Mouse (Mus musculus): ENCODE results near the gene Ccnd3.

The Ccnd3 gene

GRCm38 (mm10) chr17:47626031-47626430 lies 121.2 kb downstream of the Ccnd3 start:
- no peak for DNase-seq

- DNase-seq = no peak
Measured at GRCm38 (mm10) chr17:47627791-47628190, 122.9 kb downstream of the Ccnd3 start.

- DNase-seq = peak; percentile 98
Measured at GRCm38 (mm10) chr17:47628851-47629676, 124.2 kb downstream of the Ccnd3 start.

DNA sequence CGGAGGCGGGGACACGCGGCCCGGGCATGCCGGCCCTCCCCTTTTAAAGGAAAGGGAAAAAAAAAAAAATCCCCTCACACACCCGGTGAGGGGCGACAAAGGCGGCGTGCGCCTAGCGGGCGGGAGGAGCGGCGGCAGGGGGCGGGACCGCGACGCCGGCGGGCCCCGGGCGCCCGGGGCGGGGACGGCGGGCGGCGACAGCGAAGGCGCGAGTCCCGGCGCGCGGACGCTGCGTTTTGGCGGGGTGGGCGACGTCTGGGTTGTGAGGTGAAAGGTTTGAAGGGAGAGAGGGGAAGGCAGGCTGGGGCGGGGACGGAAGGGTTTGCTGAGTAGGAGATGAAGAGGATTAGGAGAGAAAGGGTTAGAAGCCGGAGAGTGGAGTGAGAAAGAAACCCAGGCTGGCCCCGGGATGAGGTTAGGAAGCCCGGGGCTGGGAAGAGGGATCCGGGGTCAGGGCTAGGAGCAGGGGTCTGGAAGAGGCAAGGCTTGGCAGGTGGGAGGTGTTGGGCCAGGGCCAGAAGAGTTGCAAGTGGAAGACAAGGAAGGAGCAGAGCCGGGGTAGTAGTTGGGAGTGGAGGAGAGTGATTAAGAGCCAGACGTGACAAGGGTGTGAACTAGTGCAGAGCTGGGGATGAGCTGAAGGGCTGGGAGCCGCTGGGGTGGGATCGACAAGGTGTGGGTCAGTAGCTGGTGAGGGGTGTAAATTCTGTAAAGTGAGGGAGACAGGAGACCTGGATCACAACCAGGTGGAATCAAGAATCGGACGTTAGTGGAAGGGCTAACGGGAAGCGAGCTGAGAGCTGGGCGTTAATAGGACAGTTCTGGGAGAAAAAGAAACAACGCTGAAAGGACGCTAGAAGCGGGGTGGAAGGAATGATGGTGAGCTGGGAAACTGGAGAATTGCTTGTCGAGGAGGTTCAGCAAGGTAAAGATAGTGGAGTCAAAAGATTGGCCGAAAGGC lies 125.1 kb downstream of the Ccnd3 start:
- DNase-seq = peak; percentile 83

- DNase-seq = no peak
Measured at GRCm38 (mm10) chr17:47630678-47631065, 125.8 kb downstream of the Ccnd3 start, which contains the start of gene Usp49. Usp49 (plus strand) TSS chr17:47630690.

- DNase-seq = no peak
Measured at GRCm38 (mm10) chr17:47632181-47632840, 127.5 kb downstream of the Ccnd3 start.

GRCm38 (mm10) chr17:47633999-47634770 lies 129.3 kb downstream of the Ccnd3 start:
- no peak for DNase-seq

DNA sequence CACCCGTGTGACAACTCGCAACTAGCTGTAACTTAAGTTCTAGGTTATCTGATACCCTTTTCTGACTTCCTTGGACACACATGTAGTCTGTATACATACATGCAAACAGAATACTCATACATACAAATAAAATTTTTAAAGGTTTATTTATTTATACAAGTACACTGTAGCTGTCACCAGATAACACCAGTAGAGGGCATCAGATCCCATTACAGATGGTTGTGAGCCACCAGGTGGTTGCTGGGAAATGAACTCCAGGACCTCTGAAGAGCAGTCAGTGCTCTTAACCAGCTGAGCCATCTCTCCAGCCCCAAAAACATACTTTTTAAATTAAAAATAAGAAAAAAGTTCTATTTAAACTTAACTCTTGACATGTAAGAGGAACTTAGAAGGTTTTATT lies 138.1 kb downstream of the Ccnd3 start:
- DNase-seq = no peak

- DNase-seq = peak; percentile 47
Measured at GRCm38 (mm10) chr17:47646683-47647082, 141.8 kb downstream of the Ccnd3 start.

DNA sequence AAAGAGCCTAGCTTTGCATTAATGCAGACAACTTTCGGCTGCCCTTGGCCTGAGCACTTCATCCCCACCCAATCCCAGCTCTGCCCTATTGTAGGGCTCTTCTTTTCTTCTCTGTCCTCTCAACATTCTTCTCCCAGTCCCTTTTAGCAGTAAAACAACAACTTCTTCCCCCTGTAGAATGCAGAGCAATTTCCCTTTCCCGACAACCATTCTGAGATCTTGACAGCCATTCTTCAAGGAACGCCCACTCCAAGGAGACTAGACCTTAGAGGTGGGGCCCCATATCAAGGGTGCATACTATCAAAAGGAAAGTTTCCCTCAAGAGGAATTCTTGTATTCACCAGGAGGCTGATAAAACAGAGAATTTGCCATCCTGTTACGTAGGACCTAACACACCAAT lies 144.1 kb downstream of the Ccnd3 start:
- no peak for DNase-seq

Measured in thymus, postnatal 4 days (tissue).